Mouse (Mus musculus) effector memory CD4-positive, alpha-beta T cell, adult 5 months (primary cell): ENCODE results near the gene Itga10. TPM values are rescaled to one million over a fixed set of nuclear protein-coding genes. Genes with fewer than 3 reads are reported as not detected.

Source experiments
- polyA plus RNA-seq: library from polyadenylated mRNA; unstranded; fragments of 100-300 nt; shearing (Covaris generic); gene quantifications from one replicate; pipeline ENCODE4 v1.2.1, GENCODE M21; 2017

Gene Itga10
- 0.21 TPM for polyA plus RNA-seq

GRCm38 (mm10) chr3:96645018-96645649 is at the start of gene Itga10:
TSS of gene Itga10 (plus strand) at chr3:96645584.

GRCm38 (mm10) chr3:96596228-96596707 is 49.1 kb upstream of the Itga10 start, which contains the start of gene Ankrd34a:
TSS of gene Ankrd34a (plus strand) at chr3:96596636.

GRCm38 (mm10) chr3:96600639-96601250 is 44.6 kb upstream of the Itga10 start, which contains the start of gene Lix1l:
TSS of gene Lix1l (plus strand) at chr3:96601149.

GRCm38 (mm10) chr3:96629729-96630600 is 15.4 kb upstream of the Itga10 start, which contains the start of gene Rbm8a:
TSS of gene Rbm8a (plus strand) at chr3:96629933.

GRCm38 (mm10) chr3:96634928-96635879 is 10.2 kb upstream of the Itga10 start, which contains the start of the genes Pex11b and Gm42957:
TSS of gene Pex11b (plus strand) at chr3:96635376.
TSS of gene Gm42957 (plus strand) at chr3:96635474.

GRCm38 (mm10) chr3:96669727-96670468 is 24.5 kb downstream of the Itga10 start, which contains the start of gene Ankrd35:
TSS of gene Ankrd35 (plus strand) at chr3:96670131.

GRCm38 (mm10) chr3:96696198-96696765 is 50.9 kb downstream of the Itga10 start, which contains the start of gene Pias3:
TSS of gene Pias3 (plus strand) at chr3:96696384.

GRCm38 (mm10) chr3:96707903-96708683 is 62.7 kb downstream of the Itga10 start, which contains the start of gene Nudt17:
TSS of gene Nudt17 (minus strand) at chr3:96708562.

Other genes starting within 250 kb of the Itga10 start
- gene BC107364, start 193.3 kb upstream of the Itga10 start, polyA plus RNA-seq: not detected
- not detected for gene Hfe2, start 120.4 kb upstream of the Itga10 start, polyA plus RNA-seq
- gene Txnip, start 87.6 kb upstream of the Itga10 start, polyA plus RNA-seq: 394 TPM
- 0.97 TPM for gene Gm16253, start 68.6 kb upstream of the Itga10 start, polyA plus RNA-seq
- 17.6 TPM for gene Polr3gl, start 51.4 kb upstream of the Itga10 start, polyA plus RNA-seq
- not detected for gene Ankrd34a, start 48.9 kb upstream of the Itga10 start, polyA plus RNA-seq
- not detected for gene Lix1l, start 44.4 kb upstream of the Itga10 start, polyA plus RNA-seq
- gene Rbm8a, start 15.7 kb upstream of the Itga10 start, polyA plus RNA-seq: 155 TPM
- 26.4 TPM for gene Pex11b, start 10.2 kb upstream of the Itga10 start, polyA plus RNA-seq
- gene Gm42957, start 10.1 kb upstream of the Itga10 start, polyA plus RNA-seq: not detected
- gene Ankrd35, start 24.5 kb downstream of the Itga10 start, polyA plus RNA-seq: 2.9 TPM
- 16.3 TPM for gene Pias3, start 50.8 kb downstream of the Itga10 start, polyA plus RNA-seq
- 0.51 TPM for gene Nudt17, start 63.0 kb downstream of the Itga10 start, polyA plus RNA-seq
- 53.7 TPM for gene Polr3c, start 82.0 kb downstream of the Itga10 start, polyA plus RNA-seq
- gene Rnf115, start 82.1 kb downstream of the Itga10 start, polyA plus RNA-seq: 101 TPM
- gene Pdzk1, start 183.7 kb downstream of the Itga10 start, polyA plus RNA-seq: not detected
- 11.4 TPM for gene Cd160, start 183.8 kb downstream of the Itga10 start, polyA plus RNA-seq